Mouse (Mus musculus): ENCODE results near the gene Atp1b3.

DNA sequence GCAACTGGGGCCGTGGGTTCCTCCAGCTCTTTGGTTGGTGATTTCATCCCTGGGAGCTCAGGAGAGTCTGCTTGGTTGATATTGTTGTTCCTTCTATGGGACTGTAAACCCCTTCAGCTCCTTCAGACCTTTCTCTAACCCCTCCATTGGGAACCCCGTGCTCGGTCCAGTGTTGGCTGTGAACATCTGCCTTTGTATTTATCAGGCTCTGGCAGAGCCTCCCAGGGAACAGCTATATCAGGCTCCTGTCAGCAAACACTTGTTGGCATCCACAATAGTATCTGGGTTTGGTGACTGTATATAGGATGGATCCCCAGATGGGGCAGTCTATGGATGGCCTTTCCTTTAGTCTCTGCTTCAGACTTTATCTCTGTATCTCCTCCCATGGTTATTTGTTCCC lies 52.2 kb downstream of the Atp1b3 start:
- no peak for TF ChIP-seq E2F4 (IDR thresholded peaks at IDR 0.05; ENCODE audit: insufficient read depth)
- no peak for TF ChIP-seq POLR2AphosphoS2 (IDR thresholded peaks at IDR 0.05; ENCODE audit: insufficient read length, low read depth)
- TF ChIP-seq USF1 (IDR thresholded peaks at IDR 0.05; ENCODE audit: low read depth), result no peak
